Mouse (Mus musculus): ENCODE data around the gene Mrpl18. TPM values are rescaled to one million over a fixed set of nuclear protein-coding genes. Genes with fewer than 3 reads are reported as not detected.
A peak's percentile ranks its signal among the peaks of the same experiment; 100 is the strongest.

Mrpl18 gene
- total RNA-seq, 2 experiments from 2014 or later, result 214 to 221 TPM

GRCm38 (mm10) chr17:12872275-12873028 is 43.7 kb downstream of the Mrpl18 start:
- ATAC-seq (replicated peaks; ENCODE audit: low FRiP score, low TSS enrichment, poor library complexity, severe bottlenecking), result peak; percentile 34; the same call in 1 of the 2 replicates

- ATAC-seq (replicated peaks; ENCODE audit: low FRiP score, low TSS enrichment, poor library complexity, severe bottlenecking), result peak; percentile 46; the same call in 1 of the 2 replicates
Measured at GRCm38 (mm10) chr17:12868640-12869039, 47.5 kb downstream of the Mrpl18 start.

- no peak for ATAC-seq (replicated peaks; ENCODE audit: low FRiP score, low TSS enrichment, poor library complexity, severe bottlenecking)
Measured at GRCm38 (mm10) chr17:12868043-12868442, 48.1 kb downstream of the Mrpl18 start, which contains the start of gene Mas1. Gene Mas1 (minus strand): TSS chr17:12868143.

GRCm38 (mm10) chr17:12866853-12867252 is 49.3 kb downstream of the Mrpl18 start:
- ATAC-seq (replicated peaks; ENCODE audit: low FRiP score, low TSS enrichment, poor library complexity, severe bottlenecking), result no peak

- peak; percentile 61 for ATAC-seq (replicated peaks; ENCODE audit: low FRiP score, low TSS enrichment, poor library complexity, severe bottlenecking)
Measured at GRCm38 (mm10) chr17:12865407-12865806, 50.7 kb downstream of the Mrpl18 start.

- ATAC-seq (replicated peaks; ENCODE audit: low FRiP score, low TSS enrichment, poor library complexity, severe bottlenecking), result no peak
Measured at GRCm38 (mm10) chr17:12864111-12864510, 52.0 kb downstream of the Mrpl18 start.

Other genes starting within 250 kb of the Mrpl18 start
- not detected in 2 replicates for gene Slc22a1, start 240.5 kb downstream of the Mrpl18 start, total RNA-seq (2014; fragmentation: Nextera tagmentation)
- not detected in 2 replicates for gene Slc22a1, start 240.5 kb downstream of the Mrpl18 start, total RNA-seq (2017)
- gene Igf2r, start 146.7 kb downstream of the Mrpl18 start, total RNA-seq (2014; fragmentation: Nextera tagmentation), result 10.2 and 14.0 TPM in 2 replicates
- gene Igf2r, start 146.7 kb downstream of the Mrpl18 start, total RNA-seq (2017), result 15.3 and 19.7 TPM in 2 replicates
- not detected in 2 replicates for gene Mas1, start 48.2 kb downstream of the Mrpl18 start, total RNA-seq (2014; fragmentation: Nextera tagmentation)
- gene Mas1, start 48.2 kb downstream of the Mrpl18 start, total RNA-seq (2017), result not detected in 2 replicates
- gene Mrgprh, start 40.3 kb downstream of the Mrpl18 start, total RNA-seq (2014; fragmentation: Nextera tagmentation), result not detected in 2 replicates
- not detected in 2 replicates for gene Mrgprh, start 40.3 kb downstream of the Mrpl18 start, total RNA-seq (2017)
- gene Pnldc1, start 6.1 kb downstream of the Mrpl18 start, total RNA-seq (2014; fragmentation: Nextera tagmentation), result 12.4 TPM in 1 of 2 replicates, not detected in the other
- gene Pnldc1, start 6.1 kb downstream of the Mrpl18 start, total RNA-seq (2017), result 0.15 TPM in 1 of 2 replicates, not detected in the other
- gene Tcp1, start 644 bp downstream of the Mrpl18 start, total RNA-seq (2014; fragmentation: Nextera tagmentation), result 481 and 497 TPM in 2 replicates
- gene Tcp1, start 644 bp downstream of the Mrpl18 start, total RNA-seq (2017), result 1,112 and 1,392 TPM in 2 replicates
- 0.33 TPM in 1 of 2 replicates, not detected in the other for gene Acat3, start 24.3 kb upstream of the Mrpl18 start, total RNA-seq (2014; fragmentation: Nextera tagmentation)
- 0.80 and 1.3 TPM in 2 replicates for gene Acat3, start 24.3 kb upstream of the Mrpl18 start, total RNA-seq (2017)
- gene Acat2, start 44.4 kb upstream of the Mrpl18 start, total RNA-seq (2014; fragmentation: Nextera tagmentation), result 14.9 and 28.9 TPM in 2 replicates
- gene Acat2, start 44.4 kb upstream of the Mrpl18 start, total RNA-seq (2017), result 19.2 and 20.2 TPM in 2 replicates
- 75.6 and 80.8 TPM in 2 replicates for gene Wtap, start 77.8 kb upstream of the Mrpl18 start, total RNA-seq (2014; fragmentation: Nextera tagmentation)
- 367 and 387 TPM in 2 replicates for gene Wtap, start 77.8 kb upstream of the Mrpl18 start, total RNA-seq (2017)
- 86.0 and 94.0 TPM in 2 replicates for gene Sod2, start 90.5 kb upstream of the Mrpl18 start, total RNA-seq (2014; fragmentation: Nextera tagmentation)
- gene Sod2, start 90.5 kb upstream of the Mrpl18 start, total RNA-seq (2017), result 95.3 and 124 TPM in 2 replicates
- not detected in 2 replicates for gene Gpr31b, start 136.0 kb upstream of the Mrpl18 start, total RNA-seq (2014; fragmentation: Nextera tagmentation)
- gene Gpr31b, start 136.0 kb upstream of the Mrpl18 start, total RNA-seq (2017), result not detected in 2 replicates
- not detected in 2 replicates for gene Tcp10b, start 144.8 kb upstream of the Mrpl18 start, total RNA-seq (2014; fragmentation: Nextera tagmentation)
- gene Tcp10b, start 144.8 kb upstream of the Mrpl18 start, total RNA-seq (2017), result 0.23 TPM in 1 of 2 replicates, not detected in the other
- not detected in 2 replicates for gene Unc93a, start 215.5 kb upstream of the Mrpl18 start, total RNA-seq (2014; fragmentation: Nextera tagmentation)
- 0.33 TPM in 1 of 2 replicates, not detected in the other for gene Unc93a, start 215.5 kb upstream of the Mrpl18 start, total RNA-seq (2017)